Mouse (Mus musculus) regulatory T cell (primary cell): Measurements from ENCODE around the gene Lifr.

Source experiments
- in situ Hi-C: fragments of 300-600 bp; cut with MboI, MseI; formaldehyde crosslinking; loops from one replicate; pipeline ENCODE4 v1.15.1; 2025; ENCODE audit warnings: high pct_unique_total_duplicates

Lifr gene

DNA sequence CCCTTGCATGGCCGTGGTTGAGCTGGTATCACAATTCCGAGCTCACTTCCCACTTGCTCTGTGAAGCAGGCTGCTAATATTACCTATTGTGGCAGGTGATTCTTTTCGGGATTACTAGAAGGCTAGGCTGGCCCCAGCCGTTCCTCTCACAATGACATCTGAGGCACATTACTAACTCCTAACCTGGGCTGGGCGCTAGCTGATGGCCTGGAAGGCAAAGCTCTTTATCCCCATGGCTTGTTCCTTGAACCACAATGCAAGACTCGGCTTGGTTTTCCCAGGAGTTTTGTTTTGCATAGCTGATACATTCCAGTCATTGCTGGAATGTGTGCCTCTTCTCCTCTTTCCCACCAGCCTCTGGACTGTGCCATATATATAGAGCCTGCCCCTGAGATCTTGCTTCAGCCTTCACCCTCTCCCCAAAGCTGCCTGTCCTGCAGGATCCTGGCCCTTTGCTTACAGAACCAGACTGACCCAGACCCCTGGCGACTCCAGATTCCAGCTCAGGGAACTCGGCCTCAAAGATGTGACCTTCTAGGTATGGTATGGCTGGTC lies at the start of gene Lifr:
Gene Lifr, plus strand, starts transcription at position 404 of the 555 bp plus-strand sequence.
- in situ Hi-C loops, result no loop called here

DNA sequence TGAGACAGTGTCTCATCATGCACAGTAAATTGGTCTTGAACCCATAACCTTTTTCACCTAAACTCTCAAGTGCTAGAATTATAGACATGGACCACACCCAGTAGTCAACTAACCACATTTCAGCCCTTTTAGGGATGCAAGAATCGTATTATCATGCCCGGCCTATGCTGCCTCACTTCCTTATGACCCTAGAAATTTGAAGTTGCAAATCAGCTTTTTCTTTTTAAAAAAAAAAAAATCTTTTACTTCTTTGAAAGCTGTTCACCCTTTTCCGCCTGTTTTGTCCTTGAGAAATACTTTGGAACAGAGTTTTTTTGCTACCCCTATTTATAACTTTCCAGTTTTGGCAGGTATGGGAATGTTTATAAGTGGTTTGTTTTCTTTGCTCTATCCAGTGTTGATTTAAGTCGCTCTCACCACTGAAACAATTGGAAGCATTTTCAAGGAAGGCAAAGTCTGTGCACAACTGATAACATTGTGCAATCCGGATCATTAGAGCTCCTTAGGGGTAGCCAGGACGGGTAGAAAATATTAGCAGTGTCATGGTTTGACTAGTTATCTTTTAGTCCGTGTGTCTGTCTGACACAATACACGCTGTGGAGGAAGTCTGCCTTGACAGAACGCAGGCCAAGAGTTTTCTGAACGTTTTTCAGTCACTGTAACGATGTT lies 46.2 kb upstream of the Lifr start:
- in situ Hi-C loops, result loop anchor here (5.0 kb wide), 1 partner anchor 1213 kb away; no protein-coding TSS in a partner anchor

DNA sequence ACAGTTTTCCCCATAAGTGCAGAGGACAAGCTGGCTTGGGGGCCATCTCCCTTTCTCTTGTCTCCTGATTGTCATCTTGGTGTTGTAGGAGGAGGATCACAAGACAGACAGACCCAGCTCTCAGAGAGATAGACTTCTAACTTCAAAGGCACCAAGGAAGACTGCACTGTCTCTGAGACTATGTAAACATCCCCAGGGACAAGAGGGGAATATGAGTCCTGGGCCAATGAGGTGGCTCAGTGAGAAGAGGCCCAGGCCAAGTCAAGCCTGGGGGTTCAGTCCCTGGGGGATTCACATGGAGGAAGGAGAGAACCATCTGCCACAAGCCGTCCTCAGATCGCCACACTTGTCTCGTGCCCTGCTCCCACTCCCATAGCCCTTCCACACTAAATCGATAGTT lies 45.4 kb upstream of the Lifr start:
- in situ Hi-C loops, result no loop called here

DNA sequence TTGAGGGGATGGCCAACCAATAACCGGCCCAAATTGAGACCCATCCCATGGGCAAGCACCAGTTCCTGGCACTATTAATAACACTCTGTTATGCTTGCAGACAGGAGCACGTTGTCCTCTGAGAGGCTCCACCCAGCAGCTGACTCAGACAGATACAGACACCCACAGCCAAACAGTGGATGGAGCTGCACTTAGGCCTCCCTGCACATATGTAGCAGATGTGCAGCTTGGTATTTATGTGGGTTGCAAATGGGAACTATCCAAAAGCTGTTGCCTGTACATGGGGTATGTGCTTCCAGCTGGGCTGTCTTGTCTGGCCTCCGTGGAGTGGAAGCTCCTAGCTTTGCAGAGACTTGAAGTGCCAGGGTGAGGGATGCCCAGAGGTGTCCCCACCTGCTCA lies 42.5 kb upstream of the Lifr start:
- in situ Hi-C loops, result no loop called here

DNA sequence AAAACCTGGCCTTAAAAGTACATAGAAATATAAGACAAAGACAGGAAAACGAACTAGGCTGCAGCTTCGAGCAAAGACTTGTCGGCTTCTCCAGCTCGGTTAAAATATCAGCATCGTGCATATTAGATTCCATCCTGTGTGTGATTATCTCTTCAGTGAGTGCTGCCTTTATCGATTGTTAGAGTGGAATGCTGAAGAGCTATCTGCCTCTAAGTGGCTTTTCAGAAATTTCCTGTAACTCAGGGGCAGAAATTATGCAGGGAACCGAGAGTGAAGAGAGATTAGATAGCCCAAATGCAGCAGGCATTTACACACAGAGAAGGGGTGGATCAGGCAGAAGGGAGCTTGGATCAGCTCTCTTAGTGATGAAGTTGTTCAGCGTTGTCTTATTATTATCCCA lies 41.5 kb upstream of the Lifr start:
- in situ Hi-C loops, result no loop called here

GRCm38 (mm10) chr15:7051666-7052065 lies 38.7 kb upstream of the Lifr start:
- in situ Hi-C loops, result no loop called here

- in situ Hi-C loops, result no loop called here
These were observed 38.3 kb upstream of the Lifr start for GRCm38 (mm10) chr15:7052117-7052516.

GRCm38 (mm10) chr15:7056851-7057250 lies 33.6 kb upstream of the Lifr start:
- in situ Hi-C loops, result no loop called here

DNA sequence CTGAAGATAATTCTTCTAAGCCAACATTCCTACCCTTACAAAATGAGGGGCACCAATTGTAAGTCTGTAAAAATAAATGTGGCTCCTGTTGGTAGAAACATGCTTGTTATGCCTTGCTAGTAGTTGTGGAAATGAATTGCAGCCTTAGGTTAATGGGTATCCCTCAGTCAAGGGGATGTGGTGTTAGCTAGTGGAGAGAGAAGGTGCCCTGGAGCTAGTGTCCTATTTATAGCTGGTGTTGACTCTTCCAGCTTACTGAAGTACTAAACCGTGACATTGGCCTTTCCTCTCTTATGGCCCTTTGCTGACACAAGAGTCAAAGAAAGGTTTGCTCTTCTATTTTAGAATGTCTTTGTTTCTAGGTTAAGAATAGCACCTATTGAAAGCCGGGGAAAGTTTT lies 29.9 kb upstream of the Lifr start:
- in situ Hi-C loops, result no loop called here

DNA sequence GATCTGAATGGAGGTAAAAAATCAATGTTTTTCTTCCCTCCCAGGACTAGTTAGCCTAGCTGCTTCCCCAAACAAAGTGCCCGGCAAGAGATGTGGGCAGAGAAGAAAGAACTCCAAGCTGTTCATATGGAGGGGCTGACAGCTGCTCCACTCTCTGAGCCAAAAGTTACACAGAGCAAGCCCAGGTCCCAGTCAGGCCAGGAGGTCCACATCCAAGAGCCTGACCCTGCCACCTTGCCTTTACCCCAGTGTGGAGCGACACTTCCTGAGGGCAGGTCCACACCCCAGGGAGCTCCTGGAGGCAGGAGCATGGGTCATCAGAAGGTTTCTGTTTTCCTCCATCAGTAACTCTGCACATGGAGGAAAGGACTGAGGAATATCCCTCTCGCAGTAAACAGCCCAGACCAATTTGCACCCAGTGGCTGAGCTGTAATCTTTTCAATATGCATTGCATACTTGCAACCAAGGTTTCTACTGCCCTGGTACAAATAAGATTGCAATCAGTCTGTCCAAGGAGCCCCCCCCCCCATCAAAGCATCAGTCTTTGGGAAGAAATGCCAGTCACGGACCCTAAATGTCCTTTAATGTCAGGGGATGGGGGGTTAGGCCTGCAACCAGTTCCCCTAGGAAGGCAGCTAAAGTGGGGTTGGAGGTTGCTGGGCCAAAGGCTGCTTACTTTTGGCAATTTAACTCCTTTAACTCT lies 28.3 kb upstream of the Lifr start:
- in situ Hi-C loops, result no loop called here

DNA sequence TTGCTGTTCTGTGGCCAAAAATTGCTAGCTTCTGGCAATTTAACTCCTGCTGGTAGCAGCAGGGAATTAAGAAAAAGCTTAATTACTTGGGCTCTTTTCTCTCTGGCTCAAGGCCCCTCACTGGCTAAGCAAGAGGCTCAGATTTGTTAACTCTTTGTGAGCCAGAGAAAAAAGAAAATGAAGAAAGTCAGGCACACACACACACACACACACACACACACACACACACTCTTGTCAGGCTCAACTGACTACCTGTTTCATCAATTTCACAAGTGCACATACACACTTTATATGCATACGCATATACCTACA lies 27.8 kb upstream of the Lifr start:
- in situ Hi-C loops, result no loop called here

GRCm38 (mm10) chr15:7063521-7064240 lies 26.7 kb upstream of the Lifr start:
- in situ Hi-C loops, result no loop called here

- in situ Hi-C loops, result no loop called here
These were observed 25.4 kb upstream of the Lifr start for GRCm38 (mm10) chr15:7064992-7065523.

GRCm38 (mm10) chr15:7065624-7066023 lies 24.8 kb upstream of the Lifr start:
- in situ Hi-C loops, result no loop called here

- in situ Hi-C loops, result no loop called here
These were observed 23.7 kb upstream of the Lifr start for GRCm38 (mm10) chr15:7066752-7067151.

GRCm38 (mm10) chr15:7069374-7069773 lies 21.0 kb upstream of the Lifr start:
- in situ Hi-C loops, result no loop called here

DNA sequence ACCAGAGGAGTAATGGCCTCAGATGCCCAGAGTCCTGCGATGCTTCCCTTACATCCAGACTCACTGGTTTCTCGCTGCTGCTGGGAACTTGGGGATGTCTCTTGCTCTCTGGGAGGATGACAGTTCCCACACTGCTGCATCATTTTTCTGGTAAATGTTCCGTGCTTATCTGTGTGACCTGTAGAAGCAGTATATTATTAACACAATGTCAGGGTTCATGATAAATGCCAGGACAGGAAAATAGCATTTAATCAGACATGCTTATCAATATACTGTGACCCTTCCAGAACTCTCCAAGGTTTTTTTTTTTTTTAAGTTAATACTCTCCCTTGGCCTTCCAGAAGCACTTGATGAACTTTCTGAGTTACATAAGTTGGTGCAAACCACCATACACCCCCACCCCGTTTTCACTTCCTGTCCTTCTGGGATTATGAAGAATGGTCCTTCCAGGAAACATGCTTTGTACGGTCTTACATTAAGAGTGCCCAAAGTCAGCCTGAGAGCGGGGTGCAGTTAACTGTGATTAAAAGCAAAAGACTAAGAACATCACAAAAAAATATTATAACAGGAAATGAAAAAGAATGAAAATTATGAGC lies 20.1 kb upstream of the Lifr start:
- in situ Hi-C loops, result no loop called here

- in situ Hi-C loops, result no loop called here
These were observed 17.1 kb upstream of the Lifr start for GRCm38 (mm10) chr15:7073269-7073668.

DNA sequence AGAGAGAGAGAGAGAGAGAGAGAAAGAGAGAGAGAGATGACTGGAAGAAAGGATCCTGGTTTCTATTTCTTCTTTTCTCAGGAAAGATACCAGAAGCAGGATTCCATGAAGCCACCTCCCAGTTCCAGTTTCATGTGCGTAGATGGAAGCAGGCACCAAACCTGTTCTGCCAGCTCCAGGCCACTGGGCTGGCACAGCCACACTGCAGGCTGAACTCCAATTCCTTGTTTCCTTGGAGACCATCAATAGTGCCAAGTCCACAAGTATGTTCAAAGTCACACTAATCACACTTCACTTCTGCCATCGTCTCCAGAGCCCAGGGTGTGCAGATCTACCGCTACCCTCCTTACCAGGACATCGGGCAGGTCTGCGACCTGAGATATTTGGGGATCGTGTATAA lies 15.2 kb upstream of the Lifr start:
- in situ Hi-C loops, result loop anchor here (5.0 kb wide), 1 partner anchor 103 kb away; no protein-coding TSS in a partner anchor

GRCm38 (mm10) chr15:7078356-7078755 lies 12.1 kb upstream of the Lifr start:
- in situ Hi-C loops, result loop anchor here (5.0 kb wide), 1 partner anchor 106 kb away; no protein-coding TSS in a partner anchor

DNA sequence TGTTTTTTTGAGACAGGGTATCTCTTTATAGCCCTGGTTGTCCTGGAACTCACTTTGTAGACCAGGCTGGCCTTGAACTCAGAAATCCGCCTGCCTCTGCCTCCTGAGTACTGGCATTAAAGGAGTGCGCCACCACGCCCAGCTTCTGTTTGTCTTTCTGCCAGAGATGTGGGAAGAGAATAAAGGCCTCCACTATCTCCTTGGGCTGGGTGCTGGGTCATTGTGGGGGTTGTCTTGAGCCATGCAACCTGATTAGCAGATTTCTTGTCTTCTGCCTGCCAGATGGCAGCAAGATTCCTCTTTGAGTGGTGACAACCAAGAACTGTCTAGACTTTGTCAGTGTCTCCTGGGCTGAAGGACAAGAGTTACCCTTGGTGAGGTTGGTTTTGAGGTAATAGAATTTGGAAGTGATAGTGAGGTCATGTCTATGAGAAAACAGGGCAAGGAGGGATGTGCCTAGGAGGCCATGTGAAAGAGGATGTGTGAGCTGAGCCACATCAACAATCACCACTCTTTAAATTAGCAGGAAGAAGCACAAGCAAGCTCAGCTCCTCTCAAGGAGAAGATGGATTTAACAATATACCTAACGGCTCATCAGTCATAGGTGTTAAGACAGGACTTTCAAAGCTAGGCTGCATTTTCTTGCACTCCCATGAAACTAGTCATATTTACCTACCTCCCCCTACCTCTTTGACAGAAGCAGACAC lies 10.6 kb upstream of the Lifr start:
- in situ Hi-C loops, result loop anchor here (5.0 kb wide), 1 partner anchor 107 kb away; no protein-coding TSS in a partner anchor
